Mouse (Mus musculus) megakaryocyte progenitor cell, adult 5-6 weeks (primary cell): ENCODE data around the gene Utp20. TPM values are rescaled to one million over a fixed set of nuclear protein-coding genes. Genes with fewer than 3 reads are reported as not detected.

Source experiments
- ATAC-seq: replicated peaks from 2 replicates; pipeline ENCODE4 v1.8.0; 2016; ENCODE audit warnings: mild to moderate bottlenecking, moderate TSS enrichment, inconsistent platforms; ENCODE audit not compliant: poor library complexity
- total RNA-seq, 2 experiments: library from RNA; stranded (forward) in 1 of 2; stranded (reverse) in 1 of 2; fragments of 157-497, 149-512 nt in 1 of 2; fragments of 200-1000 nt in 1 of 2; gene quantifications; 2 replicates each; pipeline versions ENCODE4 v1.2.3 to v1.2.4; 2015 to 2017

Gene Utp20
- total RNA-seq (2015) (50.6 and 57.6 TPM in 2 replicates), total RNA-seq (2017) (30.4 and 44.5 TPM in 2 replicates)

DNA sequence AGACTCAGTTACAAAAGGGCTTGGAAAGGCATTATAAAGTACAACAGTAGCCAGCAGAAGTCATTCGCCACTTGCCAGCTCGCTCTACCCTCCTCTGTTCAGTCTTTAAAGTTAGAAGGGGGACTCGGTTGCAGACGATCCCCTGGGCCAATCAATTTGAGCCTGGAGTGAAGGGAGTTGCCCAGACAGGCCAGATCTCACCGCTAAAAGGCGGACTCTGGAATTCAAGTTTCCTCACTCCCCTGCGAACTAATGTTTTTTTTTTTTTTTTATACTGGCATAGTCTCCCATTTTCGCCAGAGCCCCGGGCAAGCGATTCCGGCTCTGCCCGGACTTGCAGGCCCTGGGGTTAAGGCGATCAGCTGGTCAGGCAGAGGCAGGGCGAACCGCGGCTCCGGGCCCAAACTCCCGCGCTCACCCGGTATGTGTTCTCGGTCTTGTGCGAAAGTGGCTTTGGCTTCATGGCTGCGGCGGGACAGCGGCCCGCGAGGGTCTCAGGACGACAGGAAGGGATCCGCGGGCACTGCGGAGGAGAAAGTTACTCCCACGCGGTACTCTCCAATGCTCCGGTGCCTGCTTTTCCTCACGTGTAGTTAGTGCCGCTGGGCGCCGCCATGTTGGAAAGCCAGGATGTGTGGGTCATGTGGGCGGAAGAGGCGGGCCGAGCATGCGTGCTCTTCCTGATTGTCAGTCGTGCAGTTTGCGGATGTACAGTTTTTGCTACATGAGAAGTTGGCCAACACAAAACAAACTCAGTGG is at the start of gene Utp20:
Gene Utp20 (minus strand): TSS at position 617 of the 759 bp plus-strand sequence.
- peak; percentile 99 for ATAC-seq

- no peak for ATAC-seq
Observed at GRCm38 (mm10) chr10:88874870-88875269, 48.3 kb upstream of the Utp20 start.

- no peak for ATAC-seq
Observed at GRCm38 (mm10) chr10:88866017-88866416, 39.4 kb upstream of the Utp20 start.

DNA sequence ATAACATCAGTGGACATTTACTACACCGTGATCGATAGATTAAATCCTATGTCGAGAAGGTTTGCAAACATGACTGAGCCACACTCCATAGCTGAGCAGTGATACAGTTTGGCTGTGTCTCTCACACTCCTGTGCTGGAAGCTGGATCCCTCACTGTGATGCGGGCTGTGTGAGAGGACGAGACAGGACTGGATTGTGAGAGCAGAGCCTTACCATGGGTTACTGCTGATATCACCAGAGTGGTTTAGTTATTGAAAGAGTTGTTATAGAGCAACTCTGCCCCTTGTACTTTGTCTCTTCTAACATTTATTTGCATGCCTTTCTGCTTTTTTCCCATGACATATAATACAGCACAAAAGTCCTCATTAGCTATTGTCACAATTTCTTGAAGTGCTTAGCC is 35.7 kb upstream of the Utp20 start:
- ATAC-seq = no peak

DNA sequence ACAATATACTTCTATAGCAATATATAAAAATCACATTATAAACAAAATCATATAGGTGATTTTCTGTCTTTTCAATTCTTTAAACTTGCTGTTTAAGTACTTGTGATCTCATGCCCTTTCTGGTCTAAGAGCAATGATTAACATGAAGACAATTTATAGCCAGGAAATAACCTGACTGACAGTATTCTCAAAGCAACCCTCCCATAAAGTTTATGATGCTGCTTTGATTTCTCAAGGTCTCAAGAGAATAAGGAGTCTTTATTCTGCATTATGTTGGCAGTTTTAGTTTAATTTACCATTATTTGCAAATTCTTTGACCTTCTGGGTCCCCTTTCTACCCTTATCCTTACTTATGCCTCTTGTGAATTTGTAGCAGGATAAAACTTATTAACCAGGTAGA is 34.8 kb upstream of the Utp20 start:
- ATAC-seq = no peak

DNA sequence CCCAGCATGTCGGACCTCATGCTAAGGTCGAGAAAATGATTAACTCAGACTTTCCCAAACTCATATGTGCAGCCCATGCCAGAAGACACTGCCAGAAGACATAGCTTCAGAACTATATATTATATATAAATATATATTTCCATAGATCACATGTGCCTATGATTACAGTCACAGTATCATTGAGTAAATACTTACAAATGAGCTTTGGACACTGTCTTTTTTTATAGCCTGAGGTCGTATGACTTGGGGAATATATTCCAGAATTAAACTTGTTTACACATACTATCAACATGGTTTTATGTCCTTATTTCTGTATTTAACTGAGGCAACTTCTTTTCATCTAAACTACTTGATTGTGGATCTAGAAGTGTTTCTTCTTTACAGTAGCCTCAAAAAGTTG is 34.3 kb upstream of the Utp20 start:
- no peak for ATAC-seq

DNA sequence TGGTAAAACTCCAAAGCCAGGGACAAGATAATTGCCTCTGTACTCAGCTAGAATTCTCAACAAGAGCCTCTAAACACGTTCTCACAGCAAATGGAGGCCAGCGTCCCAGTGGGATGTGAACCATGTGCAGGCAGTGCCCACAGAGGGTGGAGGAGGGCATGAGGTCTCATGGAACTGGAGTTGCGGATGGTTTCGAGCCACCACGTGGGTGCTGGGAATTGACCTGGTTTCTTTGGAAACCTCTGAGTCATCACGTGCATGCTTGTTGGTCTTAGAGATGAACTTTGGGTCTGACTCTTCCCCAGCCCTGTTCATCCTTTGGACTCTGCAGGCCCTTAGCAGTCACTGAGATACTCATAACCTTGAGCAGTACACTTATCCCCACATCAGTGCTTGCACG is 26.7 kb upstream of the Utp20 start:
- ATAC-seq = no peak

DNA sequence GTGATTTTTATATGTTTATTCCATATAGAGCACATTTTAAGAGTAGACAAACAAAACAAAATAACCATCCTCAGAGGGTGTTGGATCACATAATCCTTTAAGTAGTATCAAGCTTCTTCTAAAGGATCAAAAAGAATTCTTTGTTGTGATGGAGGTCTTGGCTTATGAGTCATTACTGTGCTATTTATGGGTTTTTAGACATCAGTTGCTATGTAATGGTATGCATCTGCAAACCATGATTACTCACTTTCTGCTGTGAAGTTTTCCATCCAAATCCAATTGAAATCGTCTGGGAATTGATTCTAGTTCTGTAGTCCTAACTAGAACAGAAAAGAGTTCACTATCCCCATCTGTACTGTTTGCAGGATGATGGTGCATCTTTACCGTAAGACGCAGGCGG is 23.4 kb upstream of the Utp20 start:
- ATAC-seq = no peak

DNA sequence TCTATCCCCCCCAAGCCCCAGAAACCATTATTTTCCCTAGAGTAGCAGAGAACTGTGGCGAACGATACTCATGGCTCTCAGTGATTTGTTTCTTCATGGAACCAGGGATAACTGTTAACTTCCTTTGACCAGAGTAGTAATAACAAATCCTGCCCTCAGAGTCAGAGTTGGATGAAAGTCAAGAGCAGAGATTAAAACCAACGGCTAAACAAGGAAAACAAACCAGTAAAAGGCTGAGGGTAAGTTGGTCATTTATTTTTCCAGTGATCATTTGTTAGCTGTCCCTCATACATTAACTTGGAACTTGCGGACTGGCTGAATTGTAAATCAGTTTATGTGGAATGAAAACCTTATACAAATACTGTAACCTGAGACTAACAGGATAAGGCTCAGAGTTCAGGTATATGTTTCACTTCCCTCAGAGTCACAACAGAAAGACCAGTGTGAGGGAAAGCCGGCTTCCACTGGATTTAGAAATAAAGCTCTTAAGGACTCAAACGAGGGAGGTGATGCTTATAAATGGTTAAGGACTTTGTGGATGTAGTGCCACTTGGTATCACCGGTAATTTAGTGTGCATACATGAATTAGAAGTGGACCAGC is 22.4 kb upstream of the Utp20 start:
- ATAC-seq = no peak

DNA sequence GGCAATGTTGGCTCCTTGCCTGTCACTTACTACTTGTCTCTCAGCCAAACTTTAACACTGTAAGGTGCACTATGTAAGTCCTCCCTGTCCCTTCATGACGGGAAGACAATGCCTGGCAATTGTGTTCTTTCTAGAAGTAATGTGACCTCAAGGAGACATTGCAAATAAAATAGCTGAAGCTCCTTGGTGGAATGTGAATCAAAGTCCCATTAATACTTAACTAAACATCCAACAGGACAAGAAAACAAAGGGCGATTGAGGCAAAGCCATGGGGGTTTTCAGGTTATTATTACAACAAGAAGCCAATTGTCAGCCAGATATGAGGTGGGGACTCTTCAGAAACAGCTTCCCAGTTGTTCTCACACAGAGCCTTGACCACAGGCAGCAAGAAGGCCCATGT is 7.6 kb upstream of the Utp20 start:
- no peak for ATAC-seq

- no peak; the same call in 1 of the 2 replicates for ATAC-seq
Observed at GRCm38 (mm10) chr10:88828361-88828760, 1.8 kb upstream of the Utp20 start.

- ATAC-seq = no peak
Observed at GRCm38 (mm10) chr10:88827596-88827995, 992 bp upstream of the Utp20 start.

GRCm38 (mm10) chr10:88826947-88827306 is 323 bp upstream of the Utp20 start:
- 0 out of 2 replicates have a peak, but pooled peaks have one; percentile 0 for ATAC-seq

GRCm38 (mm10) chr10:88817335-88817734 is 9.3 kb downstream of the Utp20 start:
- no peak for ATAC-seq

DNA sequence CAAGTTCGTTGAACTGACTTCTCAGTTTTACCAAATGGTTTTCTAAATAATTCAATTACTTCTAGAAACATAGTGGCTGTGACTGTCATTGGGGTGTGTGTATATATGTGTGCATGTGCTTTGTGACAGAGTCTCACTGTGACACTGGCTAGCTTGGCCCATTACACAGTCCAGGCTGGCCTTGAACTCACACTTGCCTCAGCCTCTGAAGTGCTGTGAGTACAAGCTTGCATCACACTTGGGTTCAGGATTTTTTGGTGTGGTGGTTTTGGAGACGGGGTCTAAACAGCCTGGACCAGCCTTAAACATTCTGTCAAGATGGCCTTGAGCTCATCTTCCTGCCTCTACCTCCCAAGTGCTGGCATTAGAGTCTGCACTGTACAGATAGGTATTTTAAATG is 11.3 kb downstream of the Utp20 start:
- ATAC-seq = no peak

DNA sequence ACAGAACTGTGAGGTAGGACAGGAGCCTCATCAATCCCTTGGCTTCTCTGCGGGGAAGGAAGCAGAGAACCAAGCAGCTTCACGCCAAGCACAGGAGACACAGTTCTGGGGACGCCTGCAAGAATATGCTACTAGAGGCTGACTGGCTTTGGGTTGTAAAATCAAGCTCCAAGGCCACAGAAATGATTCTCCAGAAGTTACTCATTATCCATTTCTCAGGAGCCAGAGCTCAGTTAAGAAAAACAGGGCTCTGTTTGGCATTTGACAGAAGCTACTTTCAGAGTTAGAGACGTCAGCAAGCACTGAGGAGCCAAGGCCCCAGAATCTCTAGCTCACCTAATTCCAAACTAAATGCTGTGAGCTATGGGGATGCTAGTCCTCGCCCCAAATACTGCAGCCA is 14.9 kb downstream of the Utp20 start:
- ATAC-seq = no peak

DNA sequence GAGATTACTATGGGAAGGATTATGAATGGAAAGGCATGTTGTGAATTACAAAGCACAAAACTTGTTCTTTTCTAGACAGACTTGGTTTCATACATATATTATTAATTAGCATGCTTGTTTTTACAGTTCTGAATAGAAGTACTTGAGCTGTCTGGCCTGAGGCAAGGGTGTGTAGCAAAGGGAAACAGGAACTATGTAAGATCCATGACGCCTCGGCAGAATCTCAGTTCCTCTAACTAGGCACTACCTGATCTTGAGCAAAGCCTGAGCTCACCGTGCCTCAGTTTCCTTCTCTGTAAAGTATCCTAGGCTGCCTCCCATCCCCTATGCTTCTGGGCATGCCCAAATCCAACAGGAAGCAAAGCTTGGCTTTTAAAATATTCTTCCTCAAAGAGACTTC is 24.4 kb downstream of the Utp20 start:
- peak; percentile 75 for ATAC-seq

DNA sequence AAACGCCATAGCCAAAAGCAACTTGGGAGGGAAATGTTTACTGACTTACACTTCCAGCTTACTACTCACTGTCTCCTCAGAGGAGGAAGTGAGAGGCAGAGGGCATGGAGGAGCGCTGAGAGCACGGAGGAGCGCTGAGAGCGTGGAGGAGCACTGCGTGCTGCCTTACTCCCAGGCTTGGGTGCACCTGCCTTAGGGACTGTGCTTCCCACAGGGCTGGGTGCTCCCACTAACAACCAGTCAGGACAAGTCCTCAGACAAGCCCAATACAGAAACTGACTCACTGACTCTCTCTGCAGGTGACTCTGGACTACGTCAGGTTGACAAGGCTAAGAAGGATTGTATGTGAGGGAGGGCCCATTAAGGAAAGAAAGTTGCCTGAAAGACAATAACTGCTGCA is 27.2 kb downstream of the Utp20 start:
- no peak for ATAC-seq

GRCm38 (mm10) chr10:88797452-88797851 is 29.2 kb downstream of the Utp20 start:
- no peak for ATAC-seq

GRCm38 (mm10) chr10:88796939-88797338 is 29.7 kb downstream of the Utp20 start:
- ATAC-seq = no peak

GRCm38 (mm10) chr10:88795226-88795625 is 31.4 kb downstream of the Utp20 start:
- ATAC-seq = no peak

DNA sequence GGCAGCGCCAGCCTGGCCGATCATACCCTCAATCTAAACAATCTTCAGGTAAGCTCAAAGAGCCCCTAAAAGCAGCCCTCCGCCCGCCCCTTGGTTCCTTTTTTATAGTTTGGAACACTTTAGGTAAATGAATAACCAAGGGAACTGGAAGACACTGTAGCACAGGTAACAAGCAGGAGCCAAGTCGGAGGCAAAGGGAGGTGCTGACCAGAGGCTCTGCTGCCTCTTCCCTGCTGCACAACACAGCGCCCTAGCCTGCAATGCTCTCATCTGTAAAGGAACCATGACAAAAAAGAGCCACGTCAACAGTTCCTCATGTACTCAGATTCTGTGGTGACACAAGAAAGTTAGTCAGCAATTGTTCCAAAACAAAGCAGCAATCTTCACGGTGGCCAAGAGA is 32.0 kb downstream of the Utp20 start:
- no peak for ATAC-seq

- ATAC-seq = no peak
Observed at GRCm38 (mm10) chr10:88793671-88794070, 32.9 kb downstream of the Utp20 start.
